Mouse (Mus musculus) erythroblast, embryonic 14.5 days (primary cell): ENCODE measurements around the gene Fndc11. TPM values are rescaled to one million over a fixed set of nuclear protein-coding genes. Genes with fewer than 3 reads are reported as not detected.

Experiments used
- H3K27me3 ChIP-seq: 2 replicates; pipeline ENCODE4 v1.6.1; 2012; ENCODE audit warnings: inconsistent platforms; ENCODE audit not compliant: control insufficient read depth
- H3K36me3 ChIP-seq: 2 replicates; pipeline ENCODE4 v1.6.1; 2012; ENCODE audit warnings: mild to moderate bottlenecking, inconsistent platforms; ENCODE audit not compliant: control insufficient read depth
- H3K4me1 ChIP-seq: 2 replicates; pipeline ENCODE4 v1.6.1; 2012; ENCODE audit warnings: inconsistent platforms; ENCODE audit not compliant: control insufficient read depth
- H3K4me3 ChIP-seq: replicated peaks from 2 replicates; pipeline ENCODE3; 2012; ENCODE audit warnings: moderate library complexity, mild to moderate bottlenecking, inconsistent platforms
- H3K9me3 ChIP-seq: 2 replicates; pipeline ENCODE4 v1.6.1; 2012; ENCODE audit warnings: low read length, inconsistent platforms, mixed read lengths; ENCODE audit not compliant: control insufficient read depth
- GATA1 ChIP-seq: IDR thresholded peaks from 2 replicates; pipeline ENCODE4 v1.6.1; 2012; ENCODE audit warnings: low read length, inconsistent platforms, mixed read lengths
- TAL1 ChIP-seq: IDR thresholded peaks from 3 replicates; pipeline ENCODE4 v1.6.1; 2012; ENCODE audit warnings: low read length, inconsistent platforms, mixed read lengths
- polyA plus RNA-seq: library from polyadenylated mRNA; stranded (reverse); fragments of >175 nt; gene quantifications from 2 replicates; pipeline ENCODE4 v1.2.3, GENCODE M21; 2012

The Fndc11 gene
- polyA plus RNA-seq, 1 experiment, result 0.14 TPM

DNA sequence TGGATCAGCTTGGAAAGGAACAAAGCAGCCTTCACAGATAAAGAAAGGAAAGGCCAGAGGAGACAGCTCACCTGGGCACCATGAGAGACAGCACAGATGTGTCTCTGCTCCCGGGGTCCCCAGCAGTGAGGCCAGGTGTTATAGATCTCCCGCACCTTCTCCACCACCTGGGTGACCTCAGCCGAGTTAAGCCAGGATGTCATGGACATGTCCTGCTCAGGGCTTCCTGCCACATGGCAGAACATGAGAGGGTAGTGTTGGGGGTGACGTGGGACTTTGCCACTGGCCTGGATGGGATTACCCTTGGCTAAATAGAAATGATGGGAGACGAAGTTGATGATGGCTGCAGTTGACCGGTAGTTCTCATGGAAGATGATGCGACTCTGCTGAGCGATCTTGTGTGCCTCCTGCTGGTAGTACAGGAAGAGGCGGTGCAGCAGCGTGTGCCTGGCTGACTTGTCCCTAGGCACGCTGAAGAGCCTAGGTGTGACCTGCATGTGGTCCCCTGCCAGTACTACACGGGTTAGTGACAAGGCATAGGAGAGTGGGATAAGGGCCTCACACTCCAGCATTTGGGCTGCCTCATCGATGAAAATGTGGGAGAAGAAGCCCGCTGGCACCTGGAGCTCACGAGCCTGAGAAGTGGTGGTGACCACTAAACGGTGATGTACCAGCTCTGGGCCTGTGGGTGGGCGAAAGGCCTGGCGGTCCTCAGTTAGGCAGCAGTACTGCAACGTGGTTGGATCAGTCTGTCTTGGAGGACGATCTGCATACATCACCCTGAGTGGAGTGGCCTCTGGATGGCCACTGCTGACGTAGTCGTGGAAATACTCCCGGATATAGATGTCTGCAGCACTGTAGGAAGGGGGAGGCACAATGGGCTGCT, 16.1 kb downstream of the Fndc11 start:
- Histone ChIP-seq H3K4me3 (no peak overlapping the region), H3K27me3 (no peaks in the 10 kb centered on the region), H3K4me1 (peaks cover 16% of the 10 kb centered on the region), H3K9me3 (no peaks in the 10 kb centered on the region), H3K36me3 (peaks cover 91% of the 10 kb centered on the region)
- TF ChIP-seq GATA1 (no peak), TAL1 (no peak)

DNA sequence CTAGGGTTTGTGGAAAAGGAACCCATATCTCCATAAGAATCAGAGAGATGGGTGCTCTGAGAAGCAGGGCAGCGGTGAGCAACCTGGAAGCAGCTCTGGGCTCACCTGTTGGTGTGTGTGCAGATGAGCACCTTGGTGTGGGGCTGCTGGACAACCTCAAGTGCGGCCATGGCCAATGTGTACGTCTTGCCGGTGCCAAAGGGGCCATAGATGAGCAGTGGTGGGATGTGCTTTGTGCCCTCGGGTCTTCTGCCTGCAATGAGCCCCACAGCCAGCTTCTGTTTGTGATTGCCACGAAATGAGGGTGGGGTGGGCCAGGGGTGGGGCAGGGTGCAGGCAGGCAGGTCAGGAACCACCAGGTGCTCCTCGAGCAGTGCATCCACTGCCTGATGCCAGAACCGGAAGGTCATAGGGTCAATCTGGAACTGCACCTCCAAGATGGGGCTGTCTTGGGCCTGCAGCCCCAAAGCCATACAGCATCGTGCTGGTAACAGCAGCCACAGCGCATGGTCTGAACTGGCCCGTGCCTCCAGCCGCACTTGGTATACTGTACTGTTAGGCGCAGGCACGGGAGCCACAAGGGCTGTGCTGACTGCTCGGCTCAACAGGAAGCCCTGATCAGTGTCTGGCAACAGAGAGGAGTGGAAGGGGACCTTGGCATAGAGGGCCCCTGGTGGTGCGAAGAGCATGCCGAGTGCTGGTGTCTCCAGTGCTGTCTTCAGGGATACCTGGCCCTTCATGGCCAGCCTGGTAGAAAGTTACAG, 17.6 kb downstream of the Fndc11 start:
- Histone ChIP-seq H3K4me1 (peaks cover 31% of the 10 kb centered on the region), H3K9me3 (no peaks in the 10 kb centered on the region), H3K36me3 (peaks cover 78% of the 10 kb centered on the region), H3K4me3 (no peak overlapping the region), H3K27me3 (no peaks in the 10 kb centered on the region)
- TF ChIP-seq GATA1 (no peak), TAL1 (no peak)

DNA sequence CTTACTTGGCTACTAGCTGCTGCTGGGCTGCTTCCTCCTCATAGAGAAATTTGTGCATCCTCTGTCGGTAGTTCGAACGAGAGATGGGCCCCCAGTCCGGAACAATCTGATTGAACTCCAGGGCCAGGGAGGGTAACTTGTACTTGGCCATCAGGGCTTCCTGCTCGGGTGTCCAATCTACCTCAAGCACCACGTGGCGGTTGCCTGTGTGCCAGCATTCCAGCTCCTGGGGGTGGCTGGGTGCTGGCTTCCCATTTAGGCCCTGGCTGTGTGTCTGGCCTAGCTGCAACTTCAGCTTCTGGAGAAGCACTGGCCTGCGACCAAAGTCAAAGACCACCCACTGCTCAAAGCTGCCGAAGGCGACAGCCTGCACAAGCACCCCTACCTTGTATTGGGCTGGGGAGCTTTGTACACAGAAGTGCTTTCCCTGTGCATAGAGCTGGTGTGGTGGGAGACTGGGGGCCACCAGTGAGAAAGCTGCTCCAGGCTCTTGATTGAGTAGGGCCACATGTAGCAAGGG, 18.3 kb downstream of the Fndc11 start:
- Histone ChIP-seq H3K4me1 (peaks cover 32% of the 10 kb centered on the region), H3K9me3 (no peaks in the 10 kb centered on the region), H3K4me3 (no peak overlapping the region), H3K27me3 (peaks cover 2% of the 10 kb centered on the region), H3K36me3 (peaks cover 71% of the 10 kb centered on the region)
- no peak for TF ChIP-seq TAL1
- TF ChIP-seq GATA1, result no peak

DNA sequence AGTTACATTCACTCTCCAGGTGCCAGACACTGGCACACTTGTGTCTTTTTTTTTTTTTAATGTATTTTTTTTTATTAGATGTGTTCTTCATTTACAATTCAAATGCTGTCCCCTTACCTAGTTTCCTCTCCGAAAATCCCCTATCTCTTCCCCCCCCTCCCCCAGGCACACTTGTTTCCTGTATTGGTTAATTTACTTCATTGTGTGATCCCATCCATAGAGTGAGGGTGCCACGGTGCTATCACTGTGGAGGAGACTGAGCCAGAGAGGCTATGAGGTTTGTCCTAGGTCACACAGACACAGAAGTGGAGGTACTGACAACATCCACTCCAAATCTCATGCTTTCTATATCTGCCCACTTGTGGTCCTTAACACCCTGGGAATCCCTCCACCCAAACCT, 19.0 kb downstream of the Fndc11 start:
- Histone ChIP-seq H3K4me3 (no peak overlapping the region), H3K4me1 (peaks cover 34% of the 10 kb centered on the region), H3K9me3 (no peaks in the 10 kb centered on the region), H3K36me3 (peaks cover 64% of the 10 kb centered on the region), H3K27me3 (peaks cover 5% of the 10 kb centered on the region)
- TF ChIP-seq TAL1 (no peak), GATA1 (no peak)

DNA sequence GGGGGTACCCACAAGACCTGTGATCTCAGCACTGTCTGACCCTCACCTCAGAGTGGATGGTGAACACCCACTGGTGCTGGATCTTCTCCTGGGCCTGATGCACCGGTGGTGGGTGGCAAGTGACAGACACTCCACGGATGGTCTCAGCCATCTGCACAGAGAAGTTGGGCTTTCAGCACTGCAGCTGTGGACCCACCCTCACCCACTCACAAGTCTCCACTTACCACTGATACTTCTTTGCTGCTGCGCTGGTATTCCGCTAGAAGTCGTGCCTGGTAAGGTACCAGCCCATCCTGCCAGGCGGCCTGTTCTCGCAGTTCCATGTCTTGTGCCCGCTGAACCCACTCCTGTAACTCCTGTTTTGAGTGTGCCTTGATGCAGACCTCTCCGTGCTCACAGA, 19.4 kb downstream of the Fndc11 start:
- no peak for TF ChIP-seq TAL1
- Histone ChIP-seq H3K27me3 (peaks cover 9% of the 10 kb centered on the region), H3K4me1 (peaks cover 38% of the 10 kb centered on the region), H3K36me3 (peaks cover 60% of the 10 kb centered on the region), H3K9me3 (no peaks in the 10 kb centered on the region), H3K4me3 (no peak overlapping the region)

DNA sequence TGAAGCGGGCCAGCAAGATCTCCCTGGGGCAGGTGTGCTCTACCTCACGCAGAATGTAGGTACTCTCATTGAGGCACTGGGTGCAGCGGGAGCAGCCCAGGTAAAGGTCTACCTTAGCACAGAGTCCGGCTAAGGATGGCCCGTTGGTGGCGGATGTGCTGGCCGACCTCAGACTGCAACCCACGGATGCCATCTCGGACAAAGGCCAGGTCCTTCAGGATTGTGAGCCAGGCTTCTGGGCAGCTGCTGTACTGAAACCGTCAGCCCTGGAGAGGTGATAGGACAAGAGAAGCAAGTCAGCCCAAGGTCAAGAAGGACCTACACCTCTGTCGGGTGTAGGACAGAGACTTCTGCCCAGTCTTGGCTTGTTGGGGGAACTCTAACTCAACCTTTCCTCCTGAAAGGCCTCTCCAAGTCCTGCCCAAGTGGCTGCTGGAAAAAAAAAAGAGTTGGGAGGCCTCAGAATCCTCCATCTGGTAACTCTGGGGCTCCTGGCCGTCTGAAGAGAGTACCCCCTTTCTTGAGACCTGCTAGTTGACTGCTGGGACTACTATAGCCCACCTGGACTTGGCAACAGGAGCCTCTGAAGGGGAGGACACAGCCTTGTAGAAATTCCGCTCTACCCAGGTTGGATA, 21.1 kb downstream of the Fndc11 start:
- H3K4me3 ChIP-seq, result peak overlapping the region; percentile 76
- peaks cover 38% of the 10 kb centered on the region for H3K4me1 ChIP-seq
- H3K9me3 ChIP-seq, result no peaks in the 10 kb centered on the region
- H3K36me3 ChIP-seq, result peaks cover 44% of the 10 kb centered on the region
- peaks cover 9% of the 10 kb centered on the region for H3K27me3 ChIP-seq
- TF ChIP-seq GATA1 (no peak), TAL1 (no peak)

DNA sequence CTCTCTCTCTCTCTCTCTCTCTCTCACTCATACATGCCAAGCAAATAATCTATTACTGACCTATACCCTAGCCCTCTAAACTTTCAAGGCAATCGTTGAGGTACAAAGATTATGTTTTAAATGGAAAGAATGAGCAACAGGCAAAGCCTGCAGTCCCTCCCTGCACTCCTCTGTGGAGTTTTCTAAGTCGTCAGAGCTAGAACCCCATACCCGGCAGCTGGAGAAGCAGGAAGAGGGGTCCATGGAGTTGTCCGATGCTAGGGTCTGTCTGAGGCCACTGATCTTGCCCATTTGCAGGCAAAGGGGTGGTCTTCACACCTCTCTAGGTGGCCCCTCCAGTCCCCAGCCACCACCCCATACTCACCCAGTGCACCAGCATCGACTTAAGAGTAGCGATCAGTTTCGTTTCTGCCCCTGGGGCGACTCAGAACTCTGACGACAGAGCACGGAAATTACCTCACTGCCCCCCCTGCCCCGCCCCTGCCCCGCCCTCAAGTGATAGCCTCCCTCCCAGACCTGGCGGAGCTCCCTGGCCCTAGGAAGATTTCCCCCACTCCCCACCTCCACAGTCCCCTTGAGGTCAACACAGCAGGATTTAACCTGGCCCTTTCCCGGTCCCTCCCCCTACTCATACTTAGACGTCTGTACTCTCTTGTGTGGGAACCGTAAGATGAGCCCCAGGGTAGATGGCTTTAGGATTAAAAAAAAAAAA, 21.9 kb downstream of the Fndc11 start, which contains the start of gene Helz2:
Helz2 (minus strand) TSS at position 426 of the 712 bp plus-strand sequence.
- no peaks in the 10 kb centered on the region for H3K9me3 ChIP-seq
- peak within 1 kb of the TSS; percentile 76 for H3K4me3 ChIP-seq
- peaks cover 9% of the 10 kb centered on the region for H3K27me3 ChIP-seq
- peaks cover 38% of the 10 kb centered on the region for H3K4me1 ChIP-seq
- TF ChIP-seq GATA1 (no peak), TAL1 (no peak)
- peaks cover 36% of the 10 kb centered on the region for H3K36me3 ChIP-seq

DNA sequence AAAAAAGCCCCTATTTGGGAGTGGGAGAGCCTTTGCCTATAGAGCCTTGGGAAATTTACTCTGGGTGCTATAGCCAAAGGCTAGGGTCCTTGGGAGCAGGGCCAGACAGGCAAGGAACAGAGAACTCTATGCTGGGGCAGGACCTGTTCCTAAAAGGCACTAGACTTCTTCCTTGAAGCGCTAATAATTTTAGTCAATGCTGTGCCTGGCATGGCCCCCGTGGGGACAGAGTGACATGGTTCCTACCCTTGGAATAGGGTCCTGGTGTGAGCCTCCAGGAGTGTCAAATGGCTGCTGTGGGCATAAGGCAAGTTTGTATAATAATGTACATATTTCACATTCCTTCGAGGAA, 22.5 kb downstream of the Fndc11 start:
- no peak for TF ChIP-seq TAL1
- TF ChIP-seq GATA1, result no peak
- H3K4me3 ChIP-seq, result peak overlapping the region; percentile 76
- H3K9me3 ChIP-seq, result no peaks in the 10 kb centered on the region
- peaks cover 34% of the 10 kb centered on the region for H3K36me3 ChIP-seq
- peaks cover 9% of the 10 kb centered on the region for H3K27me3 ChIP-seq
- peaks cover 38% of the 10 kb centered on the region for H3K4me1 ChIP-seq
